In the genomic region with DNA sequence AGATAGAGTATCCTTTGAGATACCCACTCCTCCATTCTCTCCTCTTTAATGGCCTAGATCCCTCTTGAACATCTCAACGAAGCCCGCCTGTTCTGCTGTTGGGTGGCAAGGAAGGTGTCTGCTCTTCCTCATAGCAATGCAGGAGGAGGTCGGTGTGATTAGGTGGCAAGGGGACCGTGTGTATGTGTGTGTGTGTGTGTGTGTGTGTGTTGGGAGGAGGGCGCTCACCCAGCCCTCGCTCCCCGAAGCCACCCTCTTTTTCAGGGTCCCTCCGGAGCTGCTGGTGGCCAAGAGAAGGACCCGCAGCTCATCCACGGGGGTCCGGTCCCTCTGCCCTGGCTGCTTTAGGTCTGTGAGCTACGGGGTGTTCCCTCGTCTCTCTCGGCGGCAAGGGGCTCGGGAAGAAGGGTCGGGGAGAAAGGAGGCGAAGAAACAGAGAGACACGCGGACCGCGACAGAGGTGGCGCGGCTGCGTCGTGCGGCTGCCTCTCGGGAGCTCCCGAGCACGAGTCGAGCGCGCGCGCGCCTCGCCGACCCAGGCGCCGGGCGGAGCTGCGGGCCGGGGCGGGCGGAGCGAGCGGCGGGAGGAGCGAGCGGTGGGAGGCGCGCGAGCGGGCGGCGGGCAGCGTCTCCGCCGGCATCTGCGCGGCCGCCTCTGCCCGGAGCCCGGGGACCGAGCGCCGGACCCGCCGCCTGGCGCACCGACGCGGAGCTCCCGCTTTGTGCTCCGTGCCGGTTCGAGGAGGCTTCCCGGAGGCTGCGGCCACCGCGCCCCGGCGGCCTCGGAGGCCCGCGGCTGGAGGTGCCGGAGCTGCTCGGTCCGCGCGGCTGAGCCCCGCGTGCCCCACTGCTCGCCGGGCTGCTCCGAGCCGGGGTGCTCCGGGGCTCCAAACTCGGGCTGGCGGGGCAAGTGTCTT, we compare ENCODE assay signal across 8 mouse cellular contexts. TPM values are rescaled to one million over a fixed set of nuclear protein-coding genes. Genes with fewer than 3 reads are reported as not detected.
DNase-seq lines count a peak whose midpoint lies in the region; ATAC-seq and TF ChIP-seq lines count a peak whose summit lies in the region.

A gene (plus strand): TSS at position 547 of the 917 bp plus-strand sequence.

- H3K27me3 ChIP-seq in embryonic facial prominence, embryonic 15.5 days = peaks cover 6% of the 10 kb centered on the region; the same call in 1 of the 2 replicates
- peaks cover 8% of the 10 kb centered on the region; the same call in 1 of the 2 replicates for H3K27me3 ChIP-seq in heart, embryonic 11.5 days (ENCODE audit: control insufficient read depth, insufficient read depth, low read length)
- peaks cover 10% of the 10 kb centered on the region; the same call in 1 of the 2 replicates for H3K27me3 ChIP-seq in kidney, embryonic 15.5 days
- peaks cover 45% of the 10 kb centered on the region for H3K27me3 ChIP-seq in liver, embryonic 12.5 days (replicated peaks)
- no peaks in the 10 kb centered on the region for H3K27me3 ChIP-seq in splenic B cell, adult 2 months (ENCODE audit: control insufficient read depth, insufficient read depth, low read length, poor library complexity, severe bottlenecking)

- peak within 1 kb of the TSS; percentile 50 for H3K9ac ChIP-seq in embryonic facial prominence, embryonic 15.5 days
- peak within 1 kb of the TSS; percentile 76 for H3K9ac ChIP-seq in heart, embryonic 11.5 days (ENCODE audit: low read depth, low read length)
- peak within 1 kb of the TSS; percentile 65 for H3K9ac ChIP-seq in kidney, embryonic 15.5 days
- H3K9ac ChIP-seq in liver, embryonic 12.5 days = peak within 1 kb of the TSS; percentile 73

- peaks cover 3% of the 10 kb centered on the region for H3K4me1 ChIP-seq in bone marrow, adult 2 months (ENCODE audit: control insufficient read depth, insufficient read depth, low read length)
- H3K4me1 ChIP-seq in embryonic facial prominence, embryonic 15.5 days = peaks cover 27% of the 10 kb centered on the region
- H3K4me1 ChIP-seq in heart, embryonic 11.5 days (ENCODE audit: control insufficient read depth, insufficient read depth, low read length) = peaks cover 12% of the 10 kb centered on the region
- peaks cover 37% of the 10 kb centered on the region for H3K4me1 ChIP-seq in kidney, embryonic 15.5 days
- peaks cover 45% of the 10 kb centered on the region for H3K4me1 ChIP-seq in liver, embryonic 12.5 days

- DNase-seq in B cell, adult 2 months = peak; percentile 59 to 67
- DNase-seq in naive thymus-derived CD4-positive, alpha-beta T cell, adult 2 months (ENCODE audit: low read depth) = peak; percentile 78
- DNase-seq in splenic B cell, adult 2 months (ENCODE audit: low read depth, low spot score) = peak; percentile 71

- peak within 1 kb of the TSS; percentile 93 for H3K4me2 ChIP-seq in embryonic facial prominence, embryonic 15.5 days (replicated peaks)
- peak within 1 kb of the TSS; percentile 95 for H3K4me2 ChIP-seq in heart, embryonic 11.5 days
- peak within 1 kb of the TSS; percentile 90 for H3K4me2 ChIP-seq in kidney, embryonic 15.5 days
- peak within 1 kb of the TSS; percentile 95 for H3K4me2 ChIP-seq in liver, embryonic 12.5 days

- H3K4me3 ChIP-seq in bone marrow, adult 2 months (replicated peaks; ENCODE audit: control insufficient read depth, low read depth, low read length) = peak within 1 kb of the TSS; percentile 81
- H3K4me3 ChIP-seq in embryonic facial prominence, embryonic 15.5 days (replicated peaks) = peak within 1 kb of the TSS; percentile 85
- peak within 1 kb of the TSS; percentile 78 for H3K4me3 ChIP-seq in heart, embryonic 11.5 days (ENCODE audit: low read depth, low read length)
- peak within 1 kb of the TSS; percentile 71 for H3K4me3 ChIP-seq in kidney, embryonic 15.5 days (replicated peaks)
- H3K4me3 ChIP-seq in liver, embryonic 12.5 days = peak within 1 kb of the TSS; percentile 72

- no peak for TF ChIP-seq CTCF in bone marrow, adult 2 months (IDR thresholded peaks at IDR 0.05; ENCODE audit: control insufficient read depth, insufficient read depth, low read length)

- TF ChIP-seq POLR2A in bone marrow, adult 2 months (IDR thresholded peaks at IDR 0.05; ENCODE audit: borderline replicate concordance, control insufficient read depth, low read depth, low read length) = 0 out of 2 replicates have a peak, but pooled peaks have one; percentile 5

- 4% methylated on average over 100 of the region's 100 CpGs for WGBS in bone marrow, adult 2 months
- WGBS in embryonic facial prominence, embryonic 15.5 days = under 1% methylated on average over 99 of the region's 100 CpGs
- under 1% methylated on average over 88 of the region's 100 CpGs for WGBS in heart, embryonic 11.5 days (ENCODE audit: insufficient replicate concordance)
- WGBS in kidney, embryonic 15.5 days = under 1% methylated on average over 92 of the region's 100 CpGs
- WGBS in liver, embryonic 12.5 days (ENCODE audit: insufficient replicate concordance) = under 1% methylated on average over 99 of the region's 100 CpGs

- H3K27ac ChIP-seq in bone marrow, adult 2 months (ENCODE audit: control insufficient read depth, insufficient read depth, low read depth, low read length, poor library complexity) = peak within 1 kb of the TSS; percentile 77
- H3K27ac ChIP-seq in embryonic facial prominence, embryonic 15.5 days (replicated peaks) = peak within 1 kb of the TSS; percentile 80
- H3K27ac ChIP-seq in heart, embryonic 11.5 days (ENCODE audit: low read depth, low read length) = 0 out of 2 replicates have a peak within 1 kb of the TSS, but pooled peaks have one; percentile 41
- H3K27ac ChIP-seq in kidney, embryonic 15.5 days = peak within 1 kb of the TSS; percentile 74
- H3K27ac ChIP-seq in liver, embryonic 12.5 days = 0 out of 2 replicates have a peak within 1 kb of the TSS, but pooled peaks have one; percentile 48

- no peaks in the 10 kb centered on the region for H3K36me3 ChIP-seq in embryonic facial prominence, embryonic 15.5 days
- H3K36me3 ChIP-seq in heart, embryonic 11.5 days (ENCODE audit: control insufficient read depth, insufficient read depth, low read length) = no peaks in the 10 kb centered on the region
- H3K36me3 ChIP-seq in kidney, embryonic 15.5 days = no peaks in the 10 kb centered on the region
- H3K36me3 ChIP-seq in liver, embryonic 12.5 days = no peaks in the 10 kb centered on the region
- no peaks in the 10 kb centered on the region for H3K36me3 ChIP-seq in splenic B cell, adult 2 months (ENCODE audit: control insufficient read depth, insufficient read depth, low read length, poor library complexity, severe bottlenecking)

- ATAC-seq in embryonic facial prominence, embryonic 15.5 days (ENCODE audit: insufficient number of reproducible peaks, low FRiP score, low TSS enrichment, low read depth) = peak; percentile 89
- peak; percentile 83 for ATAC-seq in heart, embryonic 11.5 days (replicated peaks; ENCODE audit: insufficient number of reproducible peaks, low FRiP score, low TSS enrichment)
- ATAC-seq in kidney, embryonic 15.5 days (replicated peaks; ENCODE audit: low FRiP score) = peak; percentile 82
- peak; percentile 84 for ATAC-seq in liver, embryonic 12.5 days

- no peaks in the 10 kb centered on the region for H3K9me3 ChIP-seq in embryonic facial prominence, embryonic 15.5 days (replicated peaks)
- no peaks in the 10 kb centered on the region for H3K9me3 ChIP-seq in heart, embryonic 11.5 days (replicated peaks; ENCODE audit: control insufficient read depth, low read length)
- H3K9me3 ChIP-seq in kidney, embryonic 15.5 days (replicated peaks) = no peaks in the 10 kb centered on the region
- H3K9me3 ChIP-seq in liver, embryonic 12.5 days (replicated peaks) = no peaks in the 10 kb centered on the region

RNA-seq across cellular contexts. Expression of the gene that starts here (rescaled TPM):
- polyA plus RNA-seq in bone marrow, adult 2 months (2011; ENCODE audit: insufficient read depth, insufficient read length, low replicate concordance, missing spikeins) = 4.0 and 8.3 TPM in 2 replicates
- polyA plus RNA-seq in embryonic facial prominence, embryonic 15.5 days (2015; fragmentation: Nextera tagmentation; extraction: Ambion mirVana) = 42.7 and 43.2 TPM in 2 replicates
- 13.9 and 17.1 TPM in 2 replicates for polyA plus RNA-seq in heart, embryonic 11.5 days (2014; fragmentation: Nextera tagmentation; extraction: Ambion mirVana)
- polyA plus RNA-seq in kidney, embryonic 15.5 days (2015; fragmentation: Nextera tagmentation; extraction: Ambion mirVana) = 26.3 and 28.9 TPM in 2 replicates
- 7.1 TPM in 2 replicates for polyA plus RNA-seq in liver, embryonic 12.5 days (2016; fragmentation: Nextera tagmentation; extraction: Ambion mirVana)

Comparison
In these comparisons a context has a peak if more than half of its experiments do, and no peak if none do; other contexts are left out.
1. Peak in every context shown above with its lines: DNase-seq, ATAC-seq, H3K4me3 ChIP-seq and H3K27ac ChIP-seq.